Mouse (Mus musculus) C2C12 (cell line): ENCODE results near the gene Ms4a6c. TPM values are rescaled to one million over a fixed set of nuclear protein-coding genes. Genes with fewer than 3 reads are reported as not detected.
"Not testable (repeated sequence)": the region's sequence is repeated elsewhere in the genome, so short reads cannot be mapped to it uniquely, and the experiment has no call there.

Experiments
- H3K27me3 ChIP-seq: one replicate; pipeline ENCODE4 v1.6.1; 2011; ENCODE audit not compliant: control insufficient read depth, insufficient read depth, insufficient read length
- H3K36me3 ChIP-seq: one replicate; pipeline ENCODE4 v1.6.1; 2011; ENCODE audit not compliant: control insufficient read depth, insufficient read depth
- H3K4me3 ChIP-seq: one replicate; pipeline ENCODE4 v1.5.1; 2011; ENCODE audit warnings: mild to moderate bottlenecking, control low read depth; ENCODE audit not compliant: poor library complexity, insufficient read depth, severe bottlenecking
- H3K79me2 ChIP-seq: one replicate; pipeline ENCODE4 v1.6.1; 2011; ENCODE audit not compliant: control insufficient read depth, insufficient read depth
- H3K79me3 ChIP-seq: one replicate; pipeline ENCODE4 v1.6.1; 2011; ENCODE audit warnings: low read depth, control low read depth
- H3ac ChIP-seq: one replicate; pipeline ENCODE3; 2011; ENCODE audit warnings: low read depth; ENCODE audit not compliant: control insufficient read depth, insufficient read length
- CEBPB ChIP-seq: IDR thresholded peaks from one replicate; pipeline ENCODE4 v1.6.1; 2011; ENCODE audit warnings: low read depth, mild to moderate bottlenecking, control low read depth, moderate library complexity
- CTCF ChIP-seq: IDR thresholded peaks from one replicate; pipeline ENCODE4 v1.5.1; 2011; ENCODE audit not compliant: control insufficient read depth, insufficient read depth, insufficient read length
- FOSL1 ChIP-seq: IDR thresholded peaks from one replicate; pipeline ENCODE4 v1.8.0; 2011; ENCODE audit warnings: mild to moderate bottlenecking, low read length; ENCODE audit not compliant: poor library complexity, insufficient read depth, severe bottlenecking
- MAX ChIP-seq: IDR thresholded peaks from one replicate; pipeline ENCODE4 v1.6.1; 2011; ENCODE audit warnings: mild to moderate bottlenecking, control low read depth
- MYOD1 ChIP-seq: IDR thresholded peaks from one replicate; pipeline ENCODE4 v1.6.1; 2011; ENCODE audit warnings: low read depth; ENCODE audit not compliant: control insufficient read depth, insufficient read length
- MYOG ChIP-seq: IDR thresholded peaks from one replicate; pipeline ENCODE4 v1.6.1; 2011; ENCODE audit not compliant: control insufficient read depth, insufficient read length; ENCODE audit errors: extremely low read depth
- USF1 ChIP-seq: IDR thresholded peaks from one replicate; pipeline ENCODE4 v1.6.1; 2011; ENCODE audit warnings: low read depth, mild to moderate bottlenecking, control low read depth, moderate library complexity
- long read RNA-seq, 2 experiments: library from polyadenylated mRNA; unstranded; transcript quantifications; one replicate each; pipeline ENCODE4 v2.0.0; 2019 to 2020
- polyA plus RNA-seq: library from polyadenylated mRNA; unstranded; fragments of >200 nt; fragmentation: generic; extraction: Trizol; gene quantifications from one replicate; pipeline ENCODE4 v1.2.1, GENCODE M21; 2012; ENCODE audit warnings: missing spikeins

Gene Ms4a6c
- not detected for polyA plus RNA-seq
- long read RNA-seq, experiment 1, result 0 reads
- long read RNA-seq, experiment 2, result 0 reads

DNA sequence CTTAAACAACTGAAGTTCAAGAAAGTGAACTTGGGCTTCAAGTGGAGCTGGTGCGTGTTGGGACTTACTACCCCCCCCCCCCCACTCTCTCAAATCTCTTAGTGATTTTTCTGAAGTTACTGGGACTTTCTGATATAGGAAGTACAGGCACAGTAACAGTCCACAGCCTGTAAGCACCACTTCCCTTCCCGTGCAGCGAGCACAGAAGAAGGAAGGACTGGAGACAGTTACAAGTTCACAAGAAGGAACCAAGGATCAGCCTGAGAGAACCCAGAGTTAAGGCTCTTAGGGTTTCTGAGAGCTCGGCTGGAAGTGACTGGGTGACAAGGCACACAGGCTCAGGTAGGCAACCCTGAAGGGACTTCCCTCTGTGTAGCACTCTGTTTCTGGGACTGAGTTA, at the start of gene Ms4a6c:
Ms4a6c (plus strand) TSS at position 152 of the 400 bp plus-strand sequence.
- not testable (repeated sequence) for H3ac ChIP-seq, H3K4me3 ChIP-seq

DNA sequence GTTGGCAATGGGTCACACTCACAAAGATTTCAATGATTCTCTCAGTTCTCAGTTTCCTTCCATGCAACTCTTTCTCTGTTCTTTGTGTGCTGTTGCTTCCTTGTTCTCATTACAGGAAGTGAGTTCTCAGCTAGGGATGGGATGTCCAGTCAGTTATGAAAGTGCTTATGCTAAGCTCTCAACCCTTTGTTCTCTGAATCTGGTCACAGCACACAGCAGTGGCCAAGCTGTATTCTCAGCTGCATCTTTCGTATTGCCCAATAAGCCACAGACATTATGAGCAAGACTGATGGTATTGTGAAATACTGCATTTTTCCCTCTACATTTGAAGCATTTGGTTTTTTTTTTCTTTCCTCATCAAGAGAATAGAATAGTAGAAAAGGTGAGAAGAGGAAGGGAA, 38.0 kb upstream of the Ms4a6c start:
- not testable (repeated sequence) for H3K36me3 ChIP-seq, H3ac ChIP-seq, H3K79me2 ChIP-seq

More for the DNA sequence above, at the start of gene Ms4a6c:
- not testable (repeated sequence) for H3K79me2 ChIP-seq, H3K27me3 ChIP-seq, H3K79me3 ChIP-seq, H3K36me3 ChIP-seq

DNA sequence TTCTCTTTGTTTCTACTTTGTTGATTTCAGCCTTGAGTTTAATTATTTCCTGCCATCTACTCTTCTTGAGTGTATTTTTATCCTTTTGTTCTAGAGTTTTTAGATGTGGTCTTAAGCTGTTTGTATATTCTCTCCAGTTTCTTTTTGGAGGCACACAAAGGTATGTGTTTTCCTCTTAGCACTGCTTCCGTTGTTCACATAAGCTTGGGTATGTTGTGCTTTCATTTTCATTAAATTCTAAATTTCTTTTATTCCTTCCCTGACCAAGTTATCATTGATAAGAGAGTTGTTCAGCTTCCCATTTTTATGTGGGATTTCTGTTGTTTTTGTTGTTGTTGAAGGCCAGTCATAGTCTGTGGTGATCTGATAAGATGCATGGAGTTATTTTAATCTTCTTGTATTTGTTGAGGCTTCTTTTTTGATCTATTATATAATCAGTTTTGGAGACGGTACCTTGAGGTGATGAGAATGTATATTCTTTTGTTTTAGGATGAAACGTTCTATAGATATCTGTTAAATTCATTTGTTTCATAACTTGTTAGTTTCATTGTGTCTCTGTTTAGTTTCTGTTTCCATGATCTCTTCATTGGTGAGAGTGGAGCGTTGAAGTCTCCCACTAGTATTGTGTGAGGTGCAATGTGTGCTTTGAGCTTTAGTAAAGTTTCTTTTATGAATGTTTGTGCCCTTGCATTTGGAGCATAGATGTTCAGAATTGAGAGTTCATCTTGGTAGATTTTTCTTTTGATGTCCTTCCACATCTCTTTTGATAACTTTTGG, 33.9 kb upstream of the Ms4a6c start:
- TF ChIP-seq USF1, result no peak
- no peak for TF ChIP-seq CTCF
- TF ChIP-seq MAX, result no peak
- TF ChIP-seq FOSL1, result no peak
- TF ChIP-seq CEBPB, result no peak
- TF ChIP-seq MYOG, result no peak
- TF ChIP-seq MYOD1, result no peak
- Histone ChIP-seq H3K79me2 (no peaks in the 10 kb centered on the region), H3K36me3 (no peaks in the 10 kb centered on the region), H3ac (no peak overlapping the region), H3K4me3 (no peak overlapping the region), H3K27me3 (no peaks in the 10 kb centered on the region), H3K79me3 (no peaks in the 10 kb centered on the region)

More for the DNA sequence above, 38.0 kb upstream of the Ms4a6c start:
- not testable (repeated sequence) for H3K4me3 ChIP-seq, H3K27me3 ChIP-seq, H3K79me3 ChIP-seq

DNA sequence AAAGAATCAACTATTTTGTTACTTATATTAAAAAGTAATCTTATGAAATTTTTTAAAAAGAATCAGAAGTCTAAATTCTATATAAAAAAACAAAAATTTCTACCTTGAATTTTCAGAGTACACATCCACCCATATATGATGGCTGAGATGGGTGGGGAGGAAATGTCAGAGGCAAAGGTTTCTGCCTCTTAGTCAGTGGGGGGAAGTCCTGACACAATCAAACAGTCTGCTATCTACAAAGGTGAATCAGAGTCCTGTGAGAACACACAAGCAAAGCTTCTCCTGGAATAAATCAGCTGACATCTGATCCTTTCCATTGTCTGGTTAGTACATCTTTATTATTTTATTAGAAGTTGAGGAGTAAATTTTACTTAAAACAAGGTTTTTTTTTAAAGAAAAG, 25.8 kb upstream of the Ms4a6c start, which contains the start of gene Ms4a4b:
Ms4a4b (plus strand) TSS at position 216 of the 400 bp plus-strand sequence.
- no peaks in the 10 kb centered on the region for H3K79me3 ChIP-seq
- H3K27me3 ChIP-seq, result no peaks in the 10 kb centered on the region
- no peak within 1 kb of the TSS for H3K4me3 ChIP-seq
- no peaks in the 10 kb centered on the region for H3K36me3 ChIP-seq
- TF ChIP-seq MAX, result no peak
- H3K79me2 ChIP-seq, result no peaks in the 10 kb centered on the region
- no peak within 1 kb of the TSS for H3ac ChIP-seq

DNA sequence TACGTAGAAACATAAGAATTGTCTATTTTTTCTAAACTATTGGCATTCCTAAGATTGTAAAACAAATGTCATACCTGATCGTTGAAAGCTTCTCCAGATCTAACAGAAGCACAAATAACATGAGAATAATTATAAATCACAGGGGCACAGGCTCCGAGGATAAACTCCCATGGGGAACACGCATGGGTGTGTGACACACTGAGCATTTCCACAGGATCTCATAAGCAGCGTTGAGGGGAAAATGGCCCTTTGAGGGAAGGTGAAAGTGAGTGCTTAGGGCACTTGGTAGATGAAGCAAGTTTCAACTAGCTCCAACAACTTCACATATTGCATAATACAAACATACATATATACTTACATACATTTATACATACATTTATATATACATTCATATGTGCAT, 25.2 kb upstream of the Ms4a6c start:
- H3K36me3 ChIP-seq, result no peaks in the 10 kb centered on the region
- no peaks in the 10 kb centered on the region for H3K79me2 ChIP-seq
- TF ChIP-seq FOSL1, result no peak
- TF ChIP-seq MYOD1, result no peak
- TF ChIP-seq USF1, result no peak
- TF ChIP-seq MAX, result no peak
- TF ChIP-seq MYOG, result no peak
- no peaks in the 10 kb centered on the region for H3K27me3 ChIP-seq
- no peak overlapping the region for H3K4me3 ChIP-seq
- H3K79me3 ChIP-seq, result no peaks in the 10 kb centered on the region
- no peak overlapping the region for H3ac ChIP-seq

DNA sequence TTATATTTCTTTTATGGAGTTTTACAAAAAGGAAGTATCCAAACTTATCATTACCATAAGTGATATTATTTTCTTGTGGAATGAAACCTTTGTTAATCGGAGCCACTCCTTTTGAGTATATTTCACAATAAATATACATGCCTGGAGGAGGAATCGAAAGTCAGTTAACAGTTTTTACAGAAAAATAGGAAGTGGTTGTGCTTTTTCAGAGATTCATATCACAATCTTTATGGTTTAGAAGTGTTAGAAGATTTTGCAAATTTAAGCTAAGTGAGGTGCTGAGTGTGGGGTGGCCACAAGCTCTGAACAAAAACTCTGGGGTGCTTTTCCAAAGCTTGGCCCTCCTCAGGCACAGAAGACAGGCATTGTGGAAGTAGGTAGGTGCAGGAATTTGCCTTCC, 21.9 kb upstream of the Ms4a6c start:
- H3ac ChIP-seq, result no peak overlapping the region
- H3K27me3 ChIP-seq, result no peaks in the 10 kb centered on the region
- H3K79me3 ChIP-seq, result no peaks in the 10 kb centered on the region
- TF ChIP-seq MAX, result no peak
- TF ChIP-seq MYOG, result no peak
- no peak for TF ChIP-seq MYOD1
- TF ChIP-seq FOSL1, result no peak
- no peak for TF ChIP-seq USF1
- no peak for TF ChIP-seq CTCF
- no peak for TF ChIP-seq CEBPB
- H3K79me2 ChIP-seq, result no peaks in the 10 kb centered on the region
- H3K36me3 ChIP-seq, result no peaks in the 10 kb centered on the region
- no peak overlapping the region for H3K4me3 ChIP-seq

DNA sequence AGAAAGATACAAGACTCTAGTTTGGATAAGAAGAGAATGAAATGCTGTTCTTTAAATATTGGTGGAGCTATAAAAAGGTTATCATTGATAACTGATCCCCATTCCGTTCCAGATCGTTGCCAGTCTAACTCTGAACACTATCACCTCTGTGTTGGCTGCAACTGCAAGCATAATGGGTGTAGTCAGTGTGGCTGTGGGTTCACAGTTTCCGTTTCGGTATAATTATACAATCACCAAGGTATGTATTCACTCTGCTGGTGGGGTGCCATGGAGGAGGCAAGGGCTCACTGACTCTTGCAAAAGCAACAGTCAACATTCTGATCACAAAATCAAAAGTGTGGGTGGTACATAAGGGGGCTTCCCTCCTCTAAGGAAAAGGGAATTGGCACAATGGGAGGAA, 10.1 kb upstream of the Ms4a6c start:
- H3K36me3 ChIP-seq, H3K27me3 ChIP-seq, H3K4me3 ChIP-seq, H3K79me2 ChIP-seq, H3K79me3 ChIP-seq, H3ac ChIP-seq: not testable (repeated sequence)

DNA sequence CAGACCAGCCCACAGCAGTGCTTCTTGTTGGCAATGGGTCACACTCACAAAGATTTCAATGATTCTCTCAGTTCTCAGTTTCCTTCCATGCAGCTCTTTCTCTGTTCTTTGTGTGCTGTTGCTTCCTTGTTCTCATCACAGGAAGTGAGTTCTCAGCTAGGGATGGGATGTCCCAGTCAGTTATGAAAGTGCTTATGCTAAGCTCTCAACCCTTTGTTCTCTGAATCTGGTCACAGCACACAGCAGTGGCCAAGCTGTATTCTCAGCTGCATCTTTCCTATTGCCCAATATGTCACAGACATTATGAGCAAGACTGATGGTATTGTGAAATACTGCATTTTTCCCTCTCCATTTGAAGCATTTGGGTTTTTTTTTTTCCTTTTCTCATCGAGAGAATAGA, 4.4 kb upstream of the Ms4a6c start:
- H3K4me3 ChIP-seq, H3ac ChIP-seq, H3K79me2 ChIP-seq, H3K36me3 ChIP-seq, H3K79me3 ChIP-seq, H3K27me3 ChIP-seq: not testable (repeated sequence)
